In the genomic region with DNA sequence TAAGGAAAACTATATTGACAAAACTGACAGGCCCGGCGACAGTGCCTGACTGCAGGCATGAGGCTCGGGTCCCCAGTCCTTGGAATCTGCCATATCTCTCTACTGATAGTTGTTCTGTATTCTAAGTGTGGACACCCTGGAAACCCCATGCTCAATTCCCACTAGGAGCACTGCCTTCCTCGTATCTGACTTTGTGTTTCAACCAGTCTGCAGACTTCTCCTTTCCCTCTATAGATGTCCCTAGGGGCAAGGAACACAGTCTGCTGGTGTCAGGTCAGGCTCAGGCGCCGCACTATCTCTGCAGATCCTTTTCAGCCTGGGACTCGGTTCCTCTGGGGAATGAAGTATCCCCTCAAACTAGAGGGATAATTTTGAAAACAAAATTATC, we compare ENCODE assay signal across 22 mouse cellular contexts. TPM values are rescaled to one million over a fixed set of nuclear protein-coding genes. Genes with fewer than 3 reads are reported as not detected.
A peak's percentile ranks its signal among the peaks of the same experiment; 100 is the strongest.
DNase-seq lines count a peak whose midpoint lies in the region; ATAC-seq and TF ChIP-seq lines count a peak whose summit lies in the region.
"Had no signal": no experiment of that assay in that cellular context is flagged by ENCODE, and none has a peak within 500 bp of the region (broad histone marks: within the 10 kb centered on the region; RNA-seq: fewer than 3 reads in every experiment).

No protein-coding gene starts in this region.

- no peak overlapping the region for H3K4me3 ChIP-seq in forebrain, embryonic 10.5 days
- H3K4me3 ChIP-seq in forebrain, embryonic 14.5 days (ENCODE audit: low read depth, low read length), result no peak overlapping the region
- H3K4me3 ChIP-seq in lung, embryonic 14.5 days (ENCODE audit: low read depth, low read length), result no peak overlapping the region
- peak overlapping the region; percentile 10; the same call in 1 of the 2 replicates for H3K4me3 ChIP-seq in liver, embryonic 11.5 days (ENCODE audit: low read depth, low read length)
- no peak overlapping the region for H3K4me3 ChIP-seq in stomach, embryonic 16.5 days (replicated peaks; ENCODE audit: low read length)
- no peak overlapping the region for H3K4me3 ChIP-seq in midbrain, embryonic 15.5 days

- H3K9me3 ChIP-seq in forebrain, embryonic 10.5 days, result no peaks in the 10 kb centered on the region
- H3K9me3 ChIP-seq in forebrain, embryonic 14.5 days (replicated peaks; ENCODE audit: control insufficient read depth, low read length), result no peaks in the 10 kb centered on the region
- H3K9me3 ChIP-seq in lung, embryonic 14.5 days (ENCODE audit: low read depth, low read length), result no peaks in the 10 kb centered on the region
- H3K9me3 ChIP-seq in liver, embryonic 11.5 days (ENCODE audit: control insufficient read depth, low read length), result no peaks in the 10 kb centered on the region
- no peaks in the 10 kb centered on the region for H3K9me3 ChIP-seq in stomach, embryonic 16.5 days (replicated peaks; ENCODE audit: control insufficient read depth, low read length)
- no peaks in the 10 kb centered on the region for H3K9me3 ChIP-seq in midbrain, embryonic 15.5 days
- H3K9me3 ChIP-seq: forebrain, embryonic 15.5 days; hindbrain, embryonic 15.5 days had no signal

- DNase-seq in forebrain, embryonic 10.5 days (ENCODE audit: extremely low spot score, low spot score), result no peak
- no peak for DNase-seq in forebrain, embryonic 14.5 days (ENCODE audit: low spot score)
- DNase-seq in lung, embryonic 14.5 days, result no peak
- DNase-seq in lung, postnatal 14 days, result no peak
- no peak for DNase-seq in liver, embryonic 11.5 days (ENCODE audit: low spot score)
- DNase-seq in gastrocnemius, postnatal 4 days (ENCODE audit: low spot score in 2 of 2), result no peak
- DNase-seq: kidney, adult 9 months had no signal

- no peaks in the 10 kb centered on the region for H3K36me3 ChIP-seq in forebrain, embryonic 10.5 days (replicated peaks)
- no peaks in the 10 kb centered on the region for H3K36me3 ChIP-seq in forebrain, embryonic 14.5 days (ENCODE audit: control insufficient read depth, insufficient read depth, low read length)
- H3K36me3 ChIP-seq in lung, embryonic 14.5 days (ENCODE audit: insufficient read depth), result no peaks in the 10 kb centered on the region
- no peaks in the 10 kb centered on the region for H3K36me3 ChIP-seq in liver, embryonic 11.5 days (ENCODE audit: control insufficient read depth, insufficient read depth, low read length)
- no peaks in the 10 kb centered on the region for H3K36me3 ChIP-seq in stomach, embryonic 16.5 days (ENCODE audit: control insufficient read depth, insufficient read depth, low read length)
- H3K36me3 ChIP-seq in midbrain, embryonic 15.5 days (replicated peaks), result no peaks in the 10 kb centered on the region
- H3K36me3 ChIP-seq: forebrain, embryonic 15.5 days; hindbrain, embryonic 15.5 days had no signal

- no peak overlapping the region for H3K4me2 ChIP-seq in forebrain, embryonic 14.5 days (ENCODE audit: low read length)
- H3K4me2 ChIP-seq in lung, embryonic 14.5 days, result peak overlapping the region; percentile 66; the same call in 1 of the 2 replicates
- H3K4me2 ChIP-seq in liver, embryonic 11.5 days, result peak overlapping the region; percentile 70
- peak overlapping the region; percentile 60; the same call in 1 of the 2 replicates for H3K4me2 ChIP-seq in stomach, embryonic 16.5 days (ENCODE audit: low read depth, low read length)
- H3K4me2 ChIP-seq in midbrain, embryonic 15.5 days, result no peak overlapping the region

- peaks cover 15% of the 10 kb centered on the region for H3K4me1 ChIP-seq in forebrain, embryonic 10.5 days
- H3K4me1 ChIP-seq in forebrain, embryonic 14.5 days (ENCODE audit: control insufficient read depth, insufficient read depth, low read length), result no peaks in the 10 kb centered on the region
- no peaks in the 10 kb centered on the region; the same call in 1 of the 2 replicates for H3K4me1 ChIP-seq in lung, embryonic 14.5 days (ENCODE audit: insufficient read depth)
- H3K4me1 ChIP-seq in liver, embryonic 11.5 days (replicated peaks; ENCODE audit: control insufficient read depth, insufficient read depth, low read length), result peaks cover 44% of the 10 kb centered on the region
- peaks cover 10% of the 10 kb centered on the region; the same call in 1 of the 2 replicates for H3K4me1 ChIP-seq in stomach, embryonic 16.5 days (ENCODE audit: control insufficient read depth, insufficient read depth, low read length)
- H3K4me1 ChIP-seq in midbrain, embryonic 15.5 days, result peaks cover 7% of the 10 kb centered on the region; the same call in 1 of the 2 replicates

- peak overlapping the region; percentile 31; the same call in 1 of the 2 replicates for H3K27ac ChIP-seq in forebrain, embryonic 10.5 days
- no peak overlapping the region for H3K27ac ChIP-seq in forebrain, embryonic 14.5 days (ENCODE audit: low read depth, low read length)
- H3K27ac ChIP-seq in lung, embryonic 14.5 days (ENCODE audit: low read depth), result no peak overlapping the region
- peak overlapping the region; percentile 98 for H3K27ac ChIP-seq in liver, embryonic 11.5 days (ENCODE audit: low read depth, low read length)
- peak overlapping the region; percentile 14; the same call in 1 of the 2 replicates for H3K27ac ChIP-seq in stomach, embryonic 16.5 days (ENCODE audit: low read length)
- H3K27ac ChIP-seq in midbrain, embryonic 15.5 days, result no peak overlapping the region
- H3K27ac ChIP-seq: forebrain, embryonic 15.5 days; hindbrain, embryonic 15.5 days had no signal

- TF ChIP-seq CTCF in lung, embryonic 14.5 days (IDR thresholded peaks at IDR 0.05; ENCODE audit: low read depth), result no peak

- no peak overlapping the region for H3K9ac ChIP-seq in forebrain, embryonic 14.5 days (ENCODE audit: low read length)
- no peak overlapping the region for H3K9ac ChIP-seq in lung, embryonic 14.5 days
- H3K9ac ChIP-seq in liver, embryonic 11.5 days (ENCODE audit: low read depth, low read length), result peak overlapping the region; percentile 69
- H3K9ac ChIP-seq in stomach, embryonic 16.5 days (ENCODE audit: low read length), result no peak overlapping the region
- H3K9ac ChIP-seq in midbrain, embryonic 15.5 days, result no peak overlapping the region

- H3K27me3 ChIP-seq in forebrain, embryonic 10.5 days (ENCODE audit: poor library complexity, severe bottlenecking), result peaks cover 35% of the 10 kb centered on the region
- no peaks in the 10 kb centered on the region for H3K27me3 ChIP-seq in forebrain, embryonic 14.5 days (replicated peaks; ENCODE audit: control insufficient read depth, insufficient read depth, low read length)
- no peaks in the 10 kb centered on the region for H3K27me3 ChIP-seq in lung, embryonic 14.5 days (ENCODE audit: insufficient read depth, low read length)
- H3K27me3 ChIP-seq in liver, embryonic 11.5 days (replicated peaks; ENCODE audit: control insufficient read depth, insufficient read depth, low read length), result no peaks in the 10 kb centered on the region
- no peaks in the 10 kb centered on the region; the same call in 1 of the 2 replicates for H3K27me3 ChIP-seq in stomach, embryonic 16.5 days (ENCODE audit: control insufficient read depth, insufficient read depth, low read length)
- H3K27me3 ChIP-seq in midbrain, embryonic 15.5 days (replicated peaks), result no peaks in the 10 kb centered on the region
- H3K27me3 ChIP-seq: forebrain, embryonic 15.5 days; hindbrain, embryonic 15.5 days had no signal

- no peak for ATAC-seq in forebrain, embryonic 14.5 days
- no peak for ATAC-seq in lung, embryonic 14.5 days (ENCODE audit: insufficient read depth)
- no peak for ATAC-seq in liver, embryonic 11.5 days (replicated peaks; ENCODE audit: low FRiP score)
- ATAC-seq in stomach, embryonic 16.5 days (ENCODE audit: insufficient read depth, low FRiP score), result no peak
- no peak for ATAC-seq in midbrain, embryonic 15.5 days (replicated peaks)

- 87% methylated on average over 7 of the region's 7 CpGs for whole genome bisulfite sequencing in forebrain, embryonic 10.5 days
- WGBS in forebrain, embryonic 14.5 days, result 84% methylated on average over 7 of the region's 7 CpGs
- 66% methylated on average over 7 of the region's 7 CpGs for WGBS in lung, embryonic 14.5 days
- 51% methylated on average over 7 of the region's 7 CpGs for WGBS in liver, embryonic 11.5 days
- WGBS in stomach, embryonic 16.5 days, result 73% methylated on average over 7 of the region's 7 CpGs
- WGBS in midbrain, embryonic 15.5 days, result 83% methylated on average over 7 of the region's 7 CpGs

RNA-seq across cellular contexts. Expression of a gene that starts 2.9 kb away (rescaled TPM):
- polyA plus RNA-seq in forebrain, embryonic 10.5 days (2016; fragmentation: Nextera tagmentation; extraction: Ambion mirVana), result 4.5 and 5.6 TPM in 2 replicates
- 0.06 TPM in 1 of 2 replicates, not detected in the other for polyA plus RNA-seq in forebrain, embryonic 14.5 days (2014; fragmentation: Nextera tagmentation; extraction: Ambion mirVana)
- 0.08 TPM in 1 of 2 replicates, not detected in the other for polyA plus RNA-seq in lung, embryonic 14.5 days (2014; fragmentation: Nextera tagmentation; extraction: Ambion mirVana)
- polyA plus RNA-seq in liver, embryonic 11.5 days (2014; fragmentation: Nextera tagmentation; extraction: Ambion mirVana), result 117 and 144 TPM in 2 replicates
- 14.3 and 22.0 TPM in 2 replicates for polyA plus RNA-seq in stomach, embryonic 16.5 days (2015; fragmentation: Nextera tagmentation; extraction: Ambion mirVana)
- polyA plus RNA-seq in midbrain, embryonic 15.5 days (2015; fragmentation: Nextera tagmentation; extraction: Ambion mirVana), result 0.05 and 0.14 TPM in 2 replicates
- total RNA-seq in gastrocnemius, postnatal 4 days (2021), result 1 to 10 TPM in 1 of 2 experiments, not detected in 1; 1.1 TPM
- total RNA-seq: heart, adult 8-10 months; heart, postnatal 25 days; left cerebral cortex, adult 18-20 months; midbrain, postnatal 0 days had no signal

RNA-seq across cellular contexts. Expression of a gene that starts 26.9 kb away (rescaled TPM):
- 4.8 and 5.5 TPM in 2 replicates for polyA plus RNA-seq in forebrain, embryonic 10.5 days (2016; fragmentation: Nextera tagmentation; extraction: Ambion mirVana)
- polyA plus RNA-seq in forebrain, embryonic 14.5 days (2014; fragmentation: Nextera tagmentation; extraction: Ambion mirVana), result 9.4 and 13.0 TPM in 2 replicates
- polyA plus RNA-seq in lung, embryonic 14.5 days (2014; fragmentation: Nextera tagmentation; extraction: Ambion mirVana), result 0.47 and 0.61 TPM in 2 replicates
- polyA plus RNA-seq in liver, embryonic 11.5 days (2014; fragmentation: Nextera tagmentation; extraction: Ambion mirVana), result 1.2 and 1.6 TPM in 2 replicates
- 1.7 and 1.8 TPM in 2 replicates for polyA plus RNA-seq in stomach, embryonic 16.5 days (2015; fragmentation: Nextera tagmentation; extraction: Ambion mirVana)
- polyA plus RNA-seq in midbrain, embryonic 15.5 days (2015; fragmentation: Nextera tagmentation; extraction: Ambion mirVana), result 59.6 and 59.8 TPM in 2 replicates
- total RNA-seq in gastrocnemius, postnatal 4 days (2021), result under 1 TPM; 0.39 to 0.91 TPM
- total RNA-seq: megakaryocyte, adult 5-6 weeks had no signal

RNA-seq across cellular contexts. Expression of a gene that starts 31.3 kb away (rescaled TPM):
- 327 and 359 TPM in 2 replicates for polyA plus RNA-seq in forebrain, embryonic 10.5 days (2016; fragmentation: Nextera tagmentation; extraction: Ambion mirVana)
- 337 and 389 TPM in 2 replicates for polyA plus RNA-seq in forebrain, embryonic 14.5 days (2014; fragmentation: Nextera tagmentation; extraction: Ambion mirVana)
- polyA plus RNA-seq in lung, embryonic 14.5 days (2014; fragmentation: Nextera tagmentation; extraction: Ambion mirVana), result 164 and 177 TPM in 2 replicates
- polyA plus RNA-seq in liver, embryonic 11.5 days (2014; fragmentation: Nextera tagmentation; extraction: Ambion mirVana), result 284 and 300 TPM in 2 replicates
- polyA plus RNA-seq in stomach, embryonic 16.5 days (2015; fragmentation: Nextera tagmentation; extraction: Ambion mirVana), result 340 and 368 TPM in 2 replicates
- 461 and 488 TPM in 2 replicates for polyA plus RNA-seq in midbrain, embryonic 15.5 days (2015; fragmentation: Nextera tagmentation; extraction: Ambion mirVana)
- total RNA-seq in gastrocnemius, postnatal 4 days (2021), result 10 to 100 TPM; 61.4 to 80.2 TPM

RNA-seq across cellular contexts. Expression of a gene that starts 31.5 kb away (rescaled TPM):
- 33.7 and 34.2 TPM in 2 replicates for polyA plus RNA-seq in forebrain, embryonic 10.5 days (2016; fragmentation: Nextera tagmentation; extraction: Ambion mirVana)
- polyA plus RNA-seq in forebrain, embryonic 14.5 days (2014; fragmentation: Nextera tagmentation; extraction: Ambion mirVana), result 17.0 and 17.9 TPM in 2 replicates
- 26.1 and 26.4 TPM in 2 replicates for polyA plus RNA-seq in lung, embryonic 14.5 days (2014; fragmentation: Nextera tagmentation; extraction: Ambion mirVana)
- polyA plus RNA-seq in liver, embryonic 11.5 days (2014; fragmentation: Nextera tagmentation; extraction: Ambion mirVana), result 18.8 and 22.8 TPM in 2 replicates
- polyA plus RNA-seq in stomach, embryonic 16.5 days (2015; fragmentation: Nextera tagmentation; extraction: Ambion mirVana), result 18.9 and 19.1 TPM in 2 replicates
- polyA plus RNA-seq in midbrain, embryonic 15.5 days (2015; fragmentation: Nextera tagmentation; extraction: Ambion mirVana), result 22.4 and 26.7 TPM in 2 replicates
- total RNA-seq in gastrocnemius, postnatal 4 days (2021), result 10 to 100 TPM; 31.1 to 39.0 TPM

RNA-seq across cellular contexts. Expression of a gene that starts 32.2 kb away (rescaled TPM):
- polyA plus RNA-seq in forebrain, embryonic 10.5 days (2016; fragmentation: Nextera tagmentation; extraction: Ambion mirVana), result not detected in 2 replicates
- not detected in 2 replicates for polyA plus RNA-seq in forebrain, embryonic 14.5 days (2014; fragmentation: Nextera tagmentation; extraction: Ambion mirVana)
- not detected in 2 replicates for polyA plus RNA-seq in lung, embryonic 14.5 days (2014; fragmentation: Nextera tagmentation; extraction: Ambion mirVana)
- 0.14 TPM in 1 of 2 replicates, not detected in the other for polyA plus RNA-seq in liver, embryonic 11.5 days (2014; fragmentation: Nextera tagmentation; extraction: Ambion mirVana)
- not detected in 2 replicates for polyA plus RNA-seq in stomach, embryonic 16.5 days (2015; fragmentation: Nextera tagmentation; extraction: Ambion mirVana)
- polyA plus RNA-seq in midbrain, embryonic 15.5 days (2015; fragmentation: Nextera tagmentation; extraction: Ambion mirVana), result 0.11 TPM in 1 of 2 replicates, not detected in the other
- not detected for total RNA-seq in gastrocnemius, postnatal 4 days (2021)
- total RNA-seq: adrenal gland, adult 8-10 months; heart, adult 8-10 months; heart, postnatal 25 days; left cerebral cortex, adult 18-20 months; megakaryocyte, adult 5-6 weeks; midbrain, postnatal 0 days had no signal
- polyA plus RNA-seq: forebrain, embryonic 15.5 days; hindbrain, embryonic 15.5 days; large intestine, adult 2 months; limb, embryonic 11.5 days; lung, postnatal 0 days; midbrain, postnatal 0 days; neural tube, embryonic 11.5 days; spleen, adult 2 months had no signal

Comparison
In these comparisons a context has a peak if more than half of its experiments do, and no peak if none do; other contexts are left out.
1. H3K27ac ChIP-seq: peak in forebrain, embryonic 10.5 days (single experiment), liver, embryonic 11.5 days (single experiment) and stomach, embryonic 16.5 days (single experiment); none in forebrain, embryonic 14.5 days (single experiment), lung, embryonic 14.5 days (single experiment) and midbrain, embryonic 15.5 days (single experiment).
2. H3K4me2 ChIP-seq: peak in lung, embryonic 14.5 days (single experiment), liver, embryonic 11.5 days (single experiment) and stomach, embryonic 16.5 days (single experiment); none in forebrain, embryonic 14.5 days (single experiment) and midbrain, embryonic 15.5 days (single experiment).